Mouse (Mus musculus) lung, adult 2 months (tissue): ENCODE data around the gene Sorl1. TPM values are rescaled to one million over a fixed set of nuclear protein-coding genes. Genes with fewer than 3 reads are reported as not detected.

Experiments
- DNase-seq: peaks from one replicate; pipeline ENCODE4 v3.0.0; 2022
- H3K4me1 ChIP-seq: fragments of 200-500 bp; 2 replicates; pipeline ENCODE4 v1.6.1; 2011; ENCODE audit warnings: low read length; ENCODE audit not compliant: control insufficient read depth, insufficient read depth
- H3K4me3 ChIP-seq: fragments of 200-500 bp; replicated peaks from 2 replicates; pipeline ENCODE3; 2011; ENCODE audit warnings: low read depth, mild to moderate bottlenecking, control low read depth, low read length; ENCODE audit errors: extremely low read depth
- CTCF ChIP-seq: fragments of 200-500 bp; IDR thresholded peaks from 2 replicates; pipeline ENCODE4 v1.5.1; 2011; ENCODE audit warnings: mild to moderate bottlenecking, low read length, control low read depth; ENCODE audit not compliant: insufficient read depth
- POLR2A ChIP-seq: fragments of 200-500 bp; IDR thresholded peaks from 2 replicates; pipeline ENCODE4 v1.6.1; 2011; ENCODE audit warnings: low read depth, mild to moderate bottlenecking, control low read depth, low read length, borderline replicate concordance; ENCODE audit errors: extremely low read depth
- WGBS: fragments of 180-500 bp; shearing (Covaris S2); methylation state at CpG from one replicate; pipeline ENCODE4 v1.1.7; 2018; 5-methylcytosine and 5-hydroxymethylcytosine counted together
- polyA plus RNA-seq: library from polyadenylated mRNA; depleted of rRNA; stranded (reverse); fragments of >200 nt; gene quantifications from 2 replicates; pipeline ENCODE4 v1.2.3, GENCODE M21; 2012

Sorl1 gene
- polyA plus RNA-seq, 1 experiment, result 77.9 TPM

GRCm38 (mm10) chr9:42097731-42098473 is 26.2 kb downstream of the Sorl1 start:
- Histone ChIP-seq H3K4me3 (no peak overlapping the region), H3K4me1 (peaks cover 2% of the 10 kb centered on the region; the same call in 1 of the 2 replicates)
- WGBS, result 73% methylated on average over 8 of the region's 8 CpGs
- no peak for DNase-seq
- TF ChIP-seq CTCF (no peak), POLR2A (no peak)

- peaks cover 2% of the 10 kb centered on the region; the same call in 1 of the 2 replicates for H3K4me1 ChIP-seq
- H3K4me3 ChIP-seq, result no peak overlapping the region
- WGBS, result 85% methylated on average over 7 of the region's 7 CpGs
- TF ChIP-seq POLR2A, result no peak
- no peak for TF ChIP-seq CTCF
- no peak for DNase-seq
These were observed 26.9 kb downstream of the Sorl1 start for GRCm38 (mm10) chr9:42097006-42097730.

GRCm38 (mm10) chr9:42094752-42095151 is 29.3 kb downstream of the Sorl1 start:
- Histone ChIP-seq H3K4me1 (no peaks in the 10 kb centered on the region), H3K4me3 (no peak overlapping the region)
- WGBS, result 21% methylated on average over 11 of the region's 11 CpGs
- TF ChIP-seq CTCF (no peak), POLR2A (no peak)
- DNase-seq, result no peak

- no peak for DNase-seq
- 67% methylated on average over 7 of the region's 7 CpGs for WGBS
- H3K4me3 ChIP-seq, result no peak overlapping the region
- TF ChIP-seq CTCF, result no peak
- no peak for TF ChIP-seq POLR2A
- H3K4me1 ChIP-seq, result no peaks in the 10 kb centered on the region
These were observed 30.0 kb downstream of the Sorl1 start for GRCm38 (mm10) chr9:42094028-42094551.

GRCm38 (mm10) chr9:42092749-42093148 is 31.3 kb downstream of the Sorl1 start:
- TF ChIP-seq CTCF, result no peak
- no peak for TF ChIP-seq POLR2A
- Histone ChIP-seq H3K4me3 (no peak overlapping the region), H3K4me1 (no peaks in the 10 kb centered on the region)
- no peak for DNase-seq
- WGBS, result 89% methylated on average over 2 of the region's 2 CpGs

GRCm38 (mm10) chr9:42091561-42091960 is 32.5 kb downstream of the Sorl1 start:
- 81% methylated on average over 4 of the region's 4 CpGs for WGBS

GRCm38 (mm10) chr9:42087921-42088320 is 36.2 kb downstream of the Sorl1 start:
- no peaks in the 10 kb centered on the region for H3K4me1 ChIP-seq
- TF ChIP-seq CTCF, result no peak
- TF ChIP-seq POLR2A, result no peak
- 66% methylated on average over 4 of the region's 4 CpGs for WGBS
- DNase-seq, result no peak
- no peak overlapping the region for H3K4me3 ChIP-seq

More at GRCm38 (mm10) chr9:42091561-42091960, 32.5 kb downstream of the Sorl1 start:
- DNase-seq, result no peak
- TF ChIP-seq POLR2A (no peak), CTCF (no peak)
- H3K4me3 ChIP-seq, result no peak overlapping the region
- H3K4me1 ChIP-seq, result no peaks in the 10 kb centered on the region

- whole genome bisulfite sequencing, result 93% methylated on average over 13 of the region's 13 CpGs
- TF ChIP-seq CTCF (no peak), POLR2A (no peak)
These were observed 38.1 kb downstream of the Sorl1 start for GRCm38 (mm10) chr9:42085970-42086369.

GRCm38 (mm10) chr9:42083661-42084067 is 40.4 kb downstream of the Sorl1 start:
- WGBS, result 67% methylated on average over 4 of the region's 4 CpGs
- DNase-seq, result no peak
- no peak overlapping the region for H3K4me3 ChIP-seq
- TF ChIP-seq POLR2A, result no peak
- TF ChIP-seq CTCF, result no peak
- no peaks in the 10 kb centered on the region for H3K4me1 ChIP-seq

More at GRCm38 (mm10) chr9:42085970-42086369, 38.1 kb downstream of the Sorl1 start:
- no peaks in the 10 kb centered on the region for H3K4me1 ChIP-seq
- no peak for DNase-seq
- H3K4me3 ChIP-seq, result no peak overlapping the region
